Mouse (Mus musculus) gastrocnemius, adult 2 months (tissue): ENCODE measurements at regions not wholly inside any gene's neighbourhood (a gene's known extent, or its start where the extent isn't known, plus 50 kb on each side); places are given as distances from the start of the nearest gene placed in this dataset.

Experiments used
- DNase-seq: peaks from one replicate; pipeline ENCODE4 v3.0.0; 2022
- H3K27ac ChIP-seq: fragments of 200-600 bp; 2 replicates; pipeline ENCODE4 v1.8.1; 2022; ENCODE audit warnings: mild to moderate bottlenecking
- H3K4me3 ChIP-seq: fragments of 200-600 bp; 2 replicates; pipeline ENCODE4 v1.8.1; 2022; ENCODE audit warnings: mild to moderate bottlenecking, moderate library complexity
- CTCF ChIP-seq: fragments of 200-600 bp; IDR thresholded peaks from 2 replicates; pipeline ENCODE4 v1.8.1; 2022; ENCODE audit warnings: antibody characterized with exemption, mild to moderate bottlenecking, moderate library complexity
- intact Hi-C: fragments of 180-260 bp; cut with DNase I; formaldehyde crosslinking; loops from one replicate; pipeline ENCODE4 v1.15.1; 2025

DNA sequence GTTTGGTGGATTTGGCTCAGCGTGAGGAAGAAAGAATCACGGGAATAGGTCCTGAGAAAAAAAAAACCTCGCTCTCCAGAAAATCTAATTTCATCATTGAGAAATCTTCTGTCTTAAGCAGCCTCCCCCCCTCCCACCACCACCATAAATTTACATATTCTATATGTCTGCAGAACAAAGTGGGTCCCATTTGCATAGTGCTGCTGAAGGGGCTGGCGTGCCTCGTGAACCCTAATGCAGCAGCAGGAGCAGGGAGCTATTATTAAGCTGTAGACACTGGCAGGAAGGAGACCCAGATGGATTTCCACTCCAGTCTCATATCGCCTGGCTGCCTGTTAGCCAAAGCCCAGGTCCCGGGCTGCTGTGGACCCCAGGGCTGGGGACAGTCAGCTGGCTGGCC is 179.6 kb downstream of the Gm26897 start:
- Histone ChIP-seq H3K27ac (no peak overlapping the region), H3K4me3 (no peak overlapping the region)
- DNase-seq: no peak
- intact Hi-C loops: no loop called here
- no peak for TF ChIP-seq CTCF

DNA sequence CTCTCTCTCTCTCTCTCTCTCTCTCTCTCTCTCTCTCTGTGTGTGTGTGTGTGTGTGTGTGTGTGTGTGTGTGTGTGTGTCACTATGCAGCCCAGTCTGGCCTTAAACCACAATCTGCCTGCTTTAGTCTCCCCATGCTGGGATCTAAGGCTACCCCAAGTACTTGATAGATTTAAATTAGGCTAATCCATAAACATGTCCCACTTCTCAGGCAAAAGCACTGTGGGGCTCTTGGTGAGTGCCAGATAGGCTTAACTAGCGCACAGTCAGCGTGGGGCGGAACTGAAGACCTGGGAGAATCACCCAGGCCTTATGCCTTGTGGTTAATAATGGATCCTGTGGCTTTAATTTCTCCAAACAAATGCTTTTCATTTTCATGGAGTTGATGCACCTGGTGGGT is 180.6 kb downstream of the Gm26897 start:
- no peak for TF ChIP-seq CTCF
- Histone ChIP-seq H3K4me3 (no peak overlapping the region), H3K27ac (no peak overlapping the region)
- intact Hi-C loops: no loop called here
- DNase-seq: no peak

DNA sequence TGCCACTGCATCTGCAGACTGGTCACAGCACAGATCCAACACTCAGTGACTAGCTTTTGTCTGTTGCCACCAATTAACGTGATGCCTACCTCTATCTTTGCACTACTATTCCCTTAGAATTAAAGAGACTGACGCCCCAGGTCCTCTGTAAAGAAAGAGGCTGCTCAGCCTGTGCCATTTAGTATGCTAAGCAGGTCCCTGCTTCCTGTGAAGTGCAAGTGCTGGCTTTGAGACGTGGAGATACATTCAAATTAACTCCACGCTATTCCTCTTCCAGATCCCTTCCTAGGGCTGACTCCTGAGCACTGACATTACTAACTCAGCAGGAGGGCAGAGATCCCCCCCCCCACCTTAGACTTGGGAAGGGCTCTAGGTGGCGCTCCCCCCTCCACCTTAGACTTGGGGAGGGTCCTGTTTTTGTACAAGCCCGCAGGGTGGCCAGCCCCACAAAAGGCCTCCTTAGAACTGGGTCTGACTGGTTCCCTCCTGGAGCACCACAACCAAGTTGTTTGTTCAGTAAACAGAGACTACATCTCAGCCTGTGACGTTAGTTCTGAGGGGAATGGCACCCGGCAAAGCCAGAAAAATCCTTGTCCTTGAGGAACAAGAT is 184.0 kb downstream of the Gm26897 start:
- no peak for DNase-seq
- H3K27ac ChIP-seq: no peak overlapping the region
- no peak for TF ChIP-seq CTCF
- no peak overlapping the region for H3K4me3 ChIP-seq
- intact Hi-C loops: no loop called here

DNA sequence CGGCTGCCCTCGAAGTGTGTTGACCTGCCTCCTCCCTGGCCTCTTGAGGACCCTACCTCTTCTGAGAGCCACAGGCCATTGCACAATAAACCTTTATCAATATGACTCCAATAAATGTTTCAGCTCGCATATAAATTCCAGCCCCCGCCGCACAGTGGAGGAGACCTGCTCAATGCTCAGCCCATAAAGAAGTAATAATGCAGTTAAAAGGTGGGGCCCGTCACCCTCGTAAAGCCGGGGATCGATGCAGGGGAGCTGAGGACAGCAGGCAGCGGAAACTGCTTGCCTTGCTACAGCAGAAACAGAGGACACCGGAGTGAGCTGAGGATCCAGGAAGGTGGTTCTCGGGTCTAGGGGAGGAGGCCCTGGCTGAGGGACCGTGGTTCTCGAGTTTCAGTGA is 185.2 kb downstream of the Gm26897 start:
- intact Hi-C loops: no loop called here
- Histone ChIP-seq H3K27ac (no peak overlapping the region), H3K4me3 (no peak overlapping the region)
- DNase-seq: no peak
- no peak for TF ChIP-seq CTCF

DNA sequence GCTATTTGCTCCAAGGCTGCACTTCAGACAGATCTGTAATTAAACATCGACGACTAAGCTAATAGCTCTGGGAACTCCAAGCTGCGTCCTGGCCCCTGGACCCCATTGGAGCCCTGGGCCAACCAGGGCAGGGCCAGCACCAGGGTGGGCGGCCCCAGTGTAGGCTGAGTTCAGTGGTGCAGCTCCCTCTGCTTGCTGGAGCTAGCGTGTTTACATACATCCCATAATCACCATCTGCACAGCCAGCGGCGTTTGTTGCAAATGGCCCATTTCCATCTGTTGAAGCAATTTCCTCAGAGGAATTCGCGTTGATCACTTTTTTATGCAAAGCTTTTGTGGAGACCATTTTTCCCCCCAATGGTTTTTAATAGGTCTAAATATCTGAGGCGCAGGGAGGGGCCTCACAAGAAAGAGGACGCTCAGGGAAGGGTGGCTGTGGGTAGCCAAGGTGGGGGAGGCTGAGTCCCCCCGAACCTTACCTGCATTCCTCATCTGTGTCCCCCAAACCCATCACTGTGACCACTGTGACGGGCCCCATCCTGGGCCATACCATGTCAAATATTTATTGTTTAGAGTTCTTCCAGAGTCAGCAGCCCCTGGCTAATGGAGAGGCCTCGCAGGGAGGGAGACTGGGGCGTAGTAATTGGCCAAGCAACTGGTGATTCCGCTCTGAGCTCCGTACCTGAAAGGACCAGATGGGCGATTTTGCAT is 189.4 kb downstream of the Gm26897 start:
- H3K4me3 ChIP-seq: no peak overlapping the region
- no peak for TF ChIP-seq CTCF
- no peak for DNase-seq
- intact Hi-C loops: no loop called here
- no peak overlapping the region for H3K27ac ChIP-seq

DNA sequence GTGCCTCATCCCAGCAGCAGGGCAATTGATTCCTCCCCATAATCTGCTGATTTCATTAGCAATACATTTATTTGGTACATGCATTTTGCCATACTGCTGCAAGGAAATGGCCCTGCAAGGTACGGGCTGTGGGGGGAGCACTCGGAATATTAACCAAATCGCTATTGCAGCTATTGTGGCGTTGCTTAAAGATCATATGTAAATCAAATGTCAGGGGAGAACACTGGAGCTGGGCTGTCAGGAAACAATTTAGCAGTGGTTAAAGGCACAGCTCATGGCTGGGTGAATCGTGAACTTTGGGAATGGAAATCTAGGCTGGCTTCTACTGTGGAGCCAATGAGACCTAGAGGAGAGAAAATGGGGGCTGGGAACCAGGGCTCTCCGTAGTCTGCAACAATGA is 192.0 kb downstream of the Gm26897 start:
- intact Hi-C loops: no loop called here
- Histone ChIP-seq H3K4me3 (no peak overlapping the region), H3K27ac (no peak overlapping the region)
- TF ChIP-seq CTCF: no peak
- no peak for DNase-seq

DNA sequence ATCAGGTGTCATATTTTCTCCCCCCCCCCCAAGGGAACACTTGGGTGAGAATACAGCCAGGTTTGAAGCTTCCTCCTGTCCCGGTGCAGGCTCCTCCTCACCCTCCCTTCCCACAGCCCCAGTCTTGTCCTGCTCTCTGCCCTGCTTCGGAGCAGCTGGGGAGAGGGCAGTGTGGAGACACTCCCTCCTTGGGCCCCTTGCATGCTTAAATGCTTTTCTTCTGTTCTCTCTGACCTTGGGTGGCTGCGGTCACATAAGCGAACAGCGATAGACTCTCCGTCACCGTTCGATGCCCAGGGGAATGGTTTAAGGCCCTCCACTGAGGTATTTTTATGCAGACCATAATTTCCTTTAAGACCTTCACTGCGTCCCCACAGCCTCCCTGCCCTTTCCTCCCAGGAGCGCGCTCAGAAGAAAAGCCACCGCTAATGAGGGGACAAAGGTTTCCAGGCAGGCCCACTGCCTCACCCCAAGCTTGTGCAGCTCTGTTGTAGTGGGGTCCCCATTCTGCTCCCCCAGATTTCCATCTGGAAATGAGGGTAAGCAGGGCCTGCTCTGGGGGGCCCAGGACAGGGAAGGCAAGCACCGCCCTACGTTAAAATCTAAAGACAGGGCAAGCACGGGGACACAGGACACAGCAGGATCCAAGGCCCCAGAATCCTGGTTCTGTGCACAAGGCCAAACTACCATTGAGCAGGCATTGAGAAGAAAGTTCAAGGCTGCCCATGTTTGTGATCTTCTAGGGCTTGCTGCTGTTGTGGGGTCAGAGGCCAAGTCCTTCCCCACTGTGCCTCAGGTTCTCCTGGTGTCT is 195.7 kb downstream of the Gm26897 start:
- DNase-seq: no peak
- Histone ChIP-seq H3K27ac (no peak overlapping the region), H3K4me3 (no peak overlapping the region)
- no peak for TF ChIP-seq CTCF
- intact Hi-C loops: no loop called here

DNA sequence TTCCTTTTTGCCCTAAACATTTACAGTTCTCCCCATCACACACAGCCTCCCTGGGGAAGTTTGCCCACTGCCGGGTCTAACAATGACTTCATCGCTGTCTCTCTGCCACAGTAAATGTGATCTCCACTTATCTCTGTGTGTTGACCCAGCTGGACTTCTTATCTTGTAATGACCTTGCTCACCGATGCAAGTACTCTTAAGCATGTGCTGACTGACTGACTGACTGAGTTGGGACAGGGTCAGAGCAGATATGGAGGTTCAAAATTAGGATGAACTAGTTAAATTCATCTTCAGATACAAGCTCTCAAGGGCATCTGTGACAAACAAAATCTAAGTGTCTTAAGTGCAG is 196.2 kb downstream of the Gm26897 start:
- TF ChIP-seq CTCF: no peak
- no peak overlapping the region for H3K27ac ChIP-seq
- intact Hi-C loops: no loop called here
- H3K4me3 ChIP-seq: no peak overlapping the region
- no peak for DNase-seq

DNA sequence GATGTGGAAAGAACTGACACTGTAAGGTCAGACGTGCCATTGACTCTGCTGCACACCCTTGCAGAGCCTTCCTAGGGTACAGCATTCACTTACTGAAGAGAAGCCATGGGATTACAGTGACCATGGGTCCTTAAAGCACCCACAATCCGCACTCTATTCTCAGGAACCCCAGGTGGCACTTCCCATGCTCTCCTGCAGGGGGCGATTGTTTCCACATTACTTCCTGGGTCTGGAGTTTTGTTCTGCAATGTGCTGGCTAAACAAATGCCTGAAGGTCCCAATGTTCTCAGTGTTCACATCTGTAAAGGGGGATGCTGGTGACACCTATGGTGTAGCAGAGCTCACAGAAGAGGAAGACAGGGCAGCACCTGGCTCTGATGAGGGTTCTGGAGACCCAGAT is 198.0 kb downstream of the Gm26897 start:
- intact Hi-C loops: no loop called here
- Histone ChIP-seq H3K4me3 (no peak overlapping the region), H3K27ac (no peak overlapping the region)
- TF ChIP-seq CTCF: peak; percentile 57
- DNase-seq: no peak

DNA sequence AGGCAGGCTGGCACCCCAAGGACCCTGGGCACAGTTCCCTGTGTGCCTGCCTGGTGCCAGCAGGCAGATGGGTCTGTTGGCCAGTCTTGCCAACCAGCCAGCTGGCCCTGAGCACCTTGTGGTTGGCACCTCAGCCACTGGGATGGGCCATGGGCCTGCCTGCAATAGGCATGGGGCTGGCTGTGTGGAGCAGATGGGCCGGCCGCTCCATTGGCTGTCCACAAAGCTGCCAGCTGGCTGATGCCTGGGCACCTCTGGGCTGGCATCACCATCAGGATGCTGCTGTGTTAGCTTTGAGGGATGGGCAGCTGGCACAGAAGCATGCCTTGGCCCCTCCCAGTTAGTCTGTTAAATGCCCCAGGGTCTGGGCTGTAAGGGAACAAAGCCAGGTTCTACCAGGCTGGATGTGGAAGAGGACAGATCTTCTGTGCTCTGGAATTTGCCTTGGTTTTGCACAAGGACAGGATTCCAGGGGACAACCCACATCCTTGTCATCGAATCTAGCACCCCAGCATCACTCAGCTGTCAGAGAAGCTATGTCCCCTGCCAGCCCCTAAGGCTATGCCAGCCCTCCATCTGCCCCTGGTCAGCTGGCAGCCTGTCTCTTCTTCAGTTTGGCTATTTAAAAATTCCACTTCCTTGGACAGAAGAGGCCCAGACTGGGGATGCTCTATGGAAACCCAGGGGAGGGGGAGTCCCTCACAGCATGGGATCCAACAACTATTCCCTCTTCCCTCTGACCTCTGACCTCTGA is 201.8 kb downstream of the Gm26897 start:
- TF ChIP-seq CTCF: no peak
- Histone ChIP-seq H3K27ac (no peak overlapping the region), H3K4me3 (no peak overlapping the region)
- DNase-seq: peak; percentile 57
- intact Hi-C loops: no loop called here

DNA sequence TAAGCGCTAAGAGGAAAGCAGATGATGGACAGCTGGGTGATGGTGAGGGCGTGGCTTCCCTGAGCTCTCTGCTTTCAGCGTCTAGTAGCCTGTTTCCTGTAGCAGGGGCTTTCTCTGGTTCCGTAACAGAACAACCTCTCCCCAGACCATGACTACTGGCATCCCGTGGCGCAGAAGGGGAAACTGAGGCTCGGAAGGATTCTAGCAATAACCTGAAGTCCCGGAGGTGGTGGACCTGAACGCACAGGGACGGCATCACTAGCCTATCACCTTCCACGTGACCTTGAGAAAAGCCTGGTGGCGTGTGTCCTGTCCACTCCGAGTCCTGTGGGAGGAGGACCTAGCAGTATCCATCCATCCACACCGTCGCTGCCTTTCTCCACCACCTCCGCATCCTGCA is 208.1 kb downstream of the Gm26897 start:
- Histone ChIP-seq H3K4me3 (no peak overlapping the region), H3K27ac (no peak overlapping the region)
- intact Hi-C loops: no loop called here
- TF ChIP-seq CTCF: no peak
- no peak for DNase-seq

DNA sequence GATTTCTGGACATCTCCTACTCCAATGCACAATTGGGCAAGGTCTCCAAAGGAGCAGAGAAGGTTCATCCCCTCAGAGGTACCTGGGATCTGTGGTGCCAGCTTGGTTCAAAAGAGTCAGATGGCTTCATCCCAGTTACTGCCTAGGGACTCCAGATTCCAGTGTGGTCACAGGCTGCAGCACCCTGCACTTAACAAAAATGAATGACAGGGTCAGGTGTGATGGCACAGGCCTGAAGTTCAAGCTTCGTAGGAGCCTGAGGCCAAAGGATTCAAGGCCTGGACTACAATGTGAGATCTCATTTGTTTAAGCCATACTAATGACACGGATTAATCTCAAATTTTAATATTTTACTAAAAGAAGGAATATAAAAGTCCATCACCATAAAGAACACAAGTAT is 209.1 kb downstream of the Gm26897 start:
- intact Hi-C loops: no loop called here
- Histone ChIP-seq H3K4me3 (no peak overlapping the region), H3K27ac (no peak overlapping the region)
- DNase-seq: no peak
- TF ChIP-seq CTCF: no peak
